Mouse (Mus musculus) urinary bladder, postnatal 10 days (tissue): Measurements from ENCODE around the gene Ascl3.
A peak's percentile ranks its signal among the peaks of the same experiment; 100 is the strongest.

Source experiments
- DNase-seq: peaks from one replicate; pipeline ENCODE4 v3.0.0; 2022; ENCODE audit warnings: low spot score

Gene Ascl3

DNA sequence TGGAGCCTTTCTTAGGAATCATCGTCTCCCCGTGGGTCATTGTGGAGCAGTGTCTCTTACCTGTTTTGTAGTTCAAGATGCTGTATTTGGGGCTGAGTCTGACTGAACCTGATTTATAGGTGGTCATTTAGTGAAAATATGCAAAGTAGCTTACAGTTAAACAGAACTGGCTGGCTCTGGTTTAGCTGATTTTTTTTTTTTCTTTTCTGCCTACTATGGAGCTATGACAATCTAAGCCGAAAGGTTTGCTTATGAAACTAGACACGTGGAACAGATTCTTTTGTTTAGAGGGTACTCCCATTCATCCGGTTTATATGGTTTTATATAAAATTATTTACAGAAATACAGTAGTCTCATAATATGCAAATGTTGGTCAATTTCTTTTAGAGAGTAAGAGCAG lies at the start of gene Ascl3:
TSS of gene Ascl3 (minus strand) at position 101 of the 400 bp plus-strand sequence.
- DNase-seq = no peak

DNA sequence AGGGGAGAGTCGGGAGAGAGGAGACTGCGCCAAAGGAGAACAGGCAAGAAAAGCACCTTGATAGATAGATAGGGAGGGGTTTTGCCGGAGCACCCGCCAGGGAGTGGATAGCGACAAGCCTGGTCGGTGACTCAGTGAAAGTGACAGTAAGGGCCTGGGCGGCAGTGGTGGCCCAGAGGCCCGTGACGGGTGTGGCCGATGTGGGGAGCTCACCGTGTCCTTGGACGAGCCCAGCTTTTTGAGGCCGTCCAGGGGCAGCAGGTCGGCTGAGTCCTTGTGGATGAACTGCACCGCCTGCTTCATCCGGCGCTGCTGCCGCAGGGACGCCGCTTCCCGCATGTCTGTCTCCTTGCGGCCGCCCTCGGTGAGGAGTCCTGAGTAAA lies 49.6 kb upstream of the Ascl3 start:
- no peak for DNase-seq

GRCm38 (mm10) chr7:109772251-109772650 lies 40.7 kb upstream of the Ascl3 start:
- no peak for DNase-seq

DNA sequence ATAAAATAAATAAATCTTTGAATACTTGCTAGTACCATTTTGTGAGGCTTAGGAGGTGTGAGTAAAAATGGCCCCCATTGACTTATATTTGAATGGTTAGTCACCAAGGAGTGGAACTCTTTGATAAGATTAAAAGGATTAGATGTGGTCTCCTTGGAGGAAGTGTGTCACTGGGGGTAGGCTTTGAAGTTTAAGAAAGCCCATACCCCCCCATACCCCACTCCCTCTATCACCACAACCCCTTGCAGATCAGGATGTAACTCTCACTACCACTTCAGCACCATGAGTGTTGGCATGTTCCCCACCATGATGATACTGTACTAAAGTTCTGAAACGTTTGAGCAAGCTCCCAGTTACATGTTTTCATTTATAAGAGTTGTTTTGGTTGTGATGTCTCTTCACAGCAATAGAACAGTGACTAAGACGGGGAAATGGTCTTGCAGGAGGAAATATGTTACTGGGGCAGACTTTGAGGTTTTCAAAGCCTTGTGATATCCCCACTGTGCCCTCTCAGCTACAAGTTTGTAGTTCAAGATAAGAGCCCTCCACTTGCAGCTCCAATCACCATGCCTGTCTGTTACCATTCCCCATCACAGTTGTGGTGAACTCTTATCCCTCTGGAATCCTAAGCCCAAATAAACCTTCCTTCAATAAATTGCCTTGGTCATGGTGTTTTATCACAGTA lies 37.3 kb upstream of the Ascl3 start:
- no peak for DNase-seq

DNA sequence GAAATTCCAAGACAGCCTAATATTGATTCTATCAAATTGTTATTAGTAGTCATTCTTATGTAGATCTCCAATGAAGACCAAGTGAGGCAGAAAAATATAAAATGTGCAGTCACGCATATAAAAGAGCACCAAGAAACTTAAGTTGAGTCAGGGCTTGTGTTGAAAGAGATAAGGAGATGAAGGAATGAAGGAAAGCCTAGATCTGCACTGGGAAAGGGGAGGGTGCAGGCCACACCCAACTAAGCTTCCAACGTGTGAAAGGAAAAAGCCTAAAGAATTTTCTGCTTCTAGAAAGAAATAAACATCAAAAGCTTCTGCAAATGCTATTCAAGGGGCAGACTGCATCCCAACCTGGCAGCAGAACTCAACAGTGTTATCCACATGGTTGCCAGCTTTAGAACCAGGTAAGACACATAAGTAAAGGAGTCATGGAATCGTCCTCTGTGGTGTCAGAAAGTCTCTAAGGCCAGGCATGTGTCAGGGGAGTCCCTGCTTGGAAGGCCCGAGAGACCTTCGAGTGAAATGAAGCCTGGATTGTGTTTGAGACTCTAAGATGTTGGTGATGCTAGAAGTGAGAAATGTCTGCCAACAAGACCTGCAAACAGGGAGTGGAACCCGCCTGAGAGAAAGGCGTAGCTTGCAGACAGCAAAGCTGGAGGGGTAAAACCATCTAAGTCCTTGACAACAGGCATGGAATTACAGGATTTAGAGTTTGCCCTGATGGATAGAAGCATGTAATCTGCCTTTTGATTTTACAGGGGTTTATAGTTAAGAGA lies 36.2 kb upstream of the Ascl3 start:
- no peak for DNase-seq

GRCm38 (mm10) chr7:109764009-109764408 lies 32.5 kb upstream of the Ascl3 start:
- DNase-seq = no peak

DNA sequence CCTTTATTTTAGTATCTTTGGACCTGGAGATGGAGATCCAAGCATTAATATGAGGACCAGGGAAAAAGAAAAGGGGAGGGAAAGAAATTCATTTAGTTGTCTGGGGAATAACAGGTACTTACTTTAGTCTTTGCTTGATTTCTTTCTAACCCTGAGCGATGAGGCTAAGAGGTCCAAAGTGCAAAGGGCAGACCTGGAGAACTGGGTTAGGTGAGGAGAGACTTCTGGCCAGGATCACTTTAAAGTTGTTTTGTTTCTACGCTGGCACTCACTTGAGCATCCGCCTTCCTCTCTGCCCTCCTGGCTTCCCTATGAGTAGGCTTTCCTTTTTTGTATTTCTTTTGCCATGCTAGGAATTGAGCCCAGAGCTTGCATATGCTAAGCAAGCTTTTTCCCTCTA lies 24.8 kb upstream of the Ascl3 start:
- DNase-seq = no peak

GRCm38 (mm10) chr7:109754034-109754433 lies 22.5 kb upstream of the Ascl3 start:
- DNase-seq = no peak

- peak; percentile 38 for DNase-seq
These were observed 20.7 kb upstream of the Ascl3 start, which contains the start of gene Tmem9b for GRCm38 (mm10) chr7:109752008-109752925. Gene Tmem9b (minus strand): TSS chr7:109752875.

- no peak for DNase-seq
These were observed 20.0 kb upstream of the Ascl3 start for GRCm38 (mm10) chr7:109751427-109752007.

DNA sequence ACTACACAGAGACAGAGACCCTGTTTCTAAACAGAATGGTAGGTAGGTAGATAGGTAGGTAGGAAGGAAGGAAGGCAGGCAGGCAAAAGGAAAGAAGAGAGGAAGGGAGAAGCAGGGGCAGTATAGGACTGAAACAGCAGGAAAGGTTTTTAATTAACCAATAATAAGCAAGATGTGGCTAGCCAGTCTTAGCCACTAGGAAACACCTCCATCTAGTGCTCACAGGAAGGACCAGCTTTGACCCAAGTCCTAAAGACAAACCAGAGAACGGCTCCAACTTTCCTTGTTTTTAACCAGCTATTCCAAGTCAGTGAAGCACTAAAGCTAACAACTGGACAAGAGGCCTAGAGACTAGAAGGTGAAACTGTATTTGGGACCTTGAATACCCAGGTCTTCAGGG lies 16.2 kb upstream of the Ascl3 start:
- DNase-seq = no peak

GRCm38 (mm10) chr7:109741703-109742102 lies 10.2 kb upstream of the Ascl3 start:
- DNase-seq = no peak

GRCm38 (mm10) chr7:109741060-109741459 lies 9.5 kb upstream of the Ascl3 start:
- DNase-seq = no peak

GRCm38 (mm10) chr7:109739822-109740370 lies 8.4 kb upstream of the Ascl3 start:
- no peak for DNase-seq

GRCm38 (mm10) chr7:109734806-109735205 lies 3.3 kb upstream of the Ascl3 start:
- DNase-seq = no peak

DNA sequence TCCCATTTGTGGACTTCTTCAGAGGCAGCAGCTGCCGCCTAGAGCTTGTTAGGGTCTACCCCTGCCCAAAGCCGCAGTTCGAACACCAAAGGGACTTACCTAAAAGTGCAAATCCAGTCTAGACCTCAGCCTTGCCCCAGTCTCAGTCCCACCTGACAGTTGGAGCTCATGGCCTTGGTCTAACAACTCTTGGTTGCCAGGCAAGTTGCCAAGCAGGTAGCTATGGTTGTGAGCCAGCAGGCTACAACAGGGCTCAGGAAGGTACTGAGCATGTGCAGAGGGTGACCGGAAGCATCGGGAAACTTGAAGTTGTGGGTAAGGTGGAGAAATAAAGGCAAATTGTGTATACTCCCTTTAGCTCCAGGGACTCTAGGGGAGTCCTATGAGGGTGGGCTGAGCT lies 7.8 kb downstream of the Ascl3 start, which contains the start of gene BC051019:
TSS of gene BC051019 (minus strand) at position 154 of the 400 bp plus-strand sequence.
- DNase-seq = no peak

DNA sequence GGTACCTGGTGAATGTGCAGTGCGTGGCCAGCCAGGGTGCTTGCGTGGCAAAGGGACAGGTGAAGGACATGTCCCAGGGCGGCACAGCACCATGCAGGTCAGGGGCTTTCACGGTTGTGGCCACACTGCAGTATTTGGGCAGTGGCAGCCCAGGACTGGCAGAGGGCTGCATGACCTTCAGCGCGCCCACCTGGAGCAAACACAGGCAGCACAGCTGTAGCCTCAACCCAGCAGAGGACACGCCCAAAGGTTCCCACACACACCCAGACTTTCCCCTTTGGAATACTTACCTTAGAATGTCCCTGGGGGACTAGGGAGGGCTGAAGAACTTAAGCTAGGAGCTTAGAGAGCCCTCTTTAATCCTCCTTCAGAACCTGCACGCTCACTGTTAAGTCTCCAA lies 8.4 kb downstream of the Ascl3 start:
- no peak for DNase-seq

- no peak for DNase-seq
These were observed 8.9 kb downstream of the Ascl3 start for GRCm38 (mm10) chr7:109722618-109723017.

DNA sequence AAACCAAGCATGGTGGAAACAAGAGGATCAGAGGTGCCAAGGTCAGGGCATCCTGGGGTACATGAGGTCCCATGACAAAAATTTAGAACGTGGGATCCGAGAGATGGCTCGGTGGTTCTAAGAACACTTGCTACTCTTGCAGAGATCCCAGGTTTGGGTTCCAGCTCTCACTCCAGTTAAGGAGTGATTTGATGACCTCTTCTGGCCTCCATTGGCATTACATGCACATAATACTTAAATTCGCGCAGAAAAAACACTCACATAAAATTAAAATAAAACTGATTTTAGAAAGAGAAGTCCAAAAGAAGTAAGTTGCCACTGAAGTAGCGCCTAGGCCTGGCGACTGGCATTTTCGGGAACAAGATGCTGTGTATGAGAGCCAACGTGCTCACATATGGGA lies 12.2 kb downstream of the Ascl3 start:
- DNase-seq = no peak

DNA sequence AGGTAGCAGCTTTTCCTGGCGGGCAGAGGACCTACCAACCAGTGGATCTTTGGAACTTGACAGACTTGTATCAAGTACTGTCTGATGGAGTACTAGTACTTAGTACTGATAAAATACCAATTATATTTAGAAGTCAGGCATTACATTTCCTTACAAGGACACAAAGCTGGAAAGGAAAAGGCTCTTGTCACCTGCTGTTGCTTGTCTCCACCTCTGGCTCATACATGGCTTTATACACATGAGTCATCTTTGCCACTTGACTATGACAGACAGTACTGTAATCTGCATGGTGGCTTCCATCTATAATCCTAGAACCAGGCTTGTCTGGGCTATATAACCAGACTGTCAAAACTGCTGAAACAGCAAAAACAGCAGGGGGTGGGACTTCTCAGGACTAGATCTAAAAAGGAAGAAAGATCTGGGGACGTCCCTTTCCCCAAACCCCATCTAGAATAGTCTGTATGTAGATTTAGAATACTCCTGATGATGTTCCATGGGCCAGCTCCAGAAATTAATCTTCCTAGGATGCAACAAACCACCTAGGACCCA lies 18.0 kb downstream of the Ascl3 start:
- DNase-seq = no peak

GRCm38 (mm10) chr7:109712198-109712597 lies 19.3 kb downstream of the Ascl3 start:
- no peak for DNase-seq
